Mouse (Mus musculus) forebrain, embryonic 10.5 days (tissue): ENCODE data around the gene Rbm47. TPM values are rescaled to one million over a fixed set of nuclear protein-coding genes. Genes with fewer than 3 reads are reported as not detected.
A peak's percentile ranks its signal among the peaks of the same experiment; 100 is the strongest.
"Not testable (repeated sequence)": the region's sequence is repeated elsewhere in the genome, so short reads cannot be mapped to it uniquely, and the experiment has no call there.

ENCODE experiments used
- DNase-seq: peaks from one replicate; pipeline ENCODE4 v3.0.0-alpha.2; 2017; ENCODE audit warnings: low spot score; ENCODE audit errors: extremely low spot score
- H3K27ac ChIP-seq: fragments of 300-500 bp; sonication (generic); 2 replicates; pipeline ENCODE4 v1.5.1; 2016; ENCODE audit warnings: mild to moderate bottlenecking
- H3K27me3 ChIP-seq: fragments of 300-500 bp; sonication (generic); 2 replicates; pipeline ENCODE4 v1.6.1; 2016; ENCODE audit warnings: mild to moderate bottlenecking; ENCODE audit not compliant: poor library complexity, severe bottlenecking
- H3K36me3 ChIP-seq: fragments of 300-500 bp; sonication (generic); replicated peaks from 2 replicates; pipeline ENCODE4 v1.6.1; 2016; ENCODE audit warnings: mild to moderate bottlenecking, moderate library complexity
- H3K4me1 ChIP-seq: fragments of 300-500 bp; sonication (generic); 2 replicates; pipeline ENCODE4 v1.6.1; 2016
- H3K4me3 ChIP-seq: fragments of 300-500 bp; sonication (generic); 2 replicates; pipeline ENCODE4 v1.5.1; 2016; ENCODE audit warnings: mild to moderate bottlenecking, moderate library complexity
- H3K9me3 ChIP-seq: fragments of 300-500 bp; sonication (generic); 2 replicates; pipeline ENCODE4 v1.6.1; 2016; ENCODE audit warnings: mild to moderate bottlenecking, moderate library complexity
- WGBS: fragments of 180-500 bp; shearing (Covaris S2); methylation state at CpG from one replicate; pipeline ENCODE4 v1.1.7; 2016; 5-methylcytosine and 5-hydroxymethylcytosine counted together
- polyA plus RNA-seq: library from polyadenylated mRNA; unstranded; fragments of >200 nt; fragmentation: Nextera tagmentation; extraction: Ambion mirVana; gene quantifications from 2 replicates; pipeline ENCODE4 v1.2.1, GENCODE M21; 2016

Rbm47 gene
- polyA plus RNA-seq, 1 experiment from 2014 or later: 3.4 TPM

DNA sequence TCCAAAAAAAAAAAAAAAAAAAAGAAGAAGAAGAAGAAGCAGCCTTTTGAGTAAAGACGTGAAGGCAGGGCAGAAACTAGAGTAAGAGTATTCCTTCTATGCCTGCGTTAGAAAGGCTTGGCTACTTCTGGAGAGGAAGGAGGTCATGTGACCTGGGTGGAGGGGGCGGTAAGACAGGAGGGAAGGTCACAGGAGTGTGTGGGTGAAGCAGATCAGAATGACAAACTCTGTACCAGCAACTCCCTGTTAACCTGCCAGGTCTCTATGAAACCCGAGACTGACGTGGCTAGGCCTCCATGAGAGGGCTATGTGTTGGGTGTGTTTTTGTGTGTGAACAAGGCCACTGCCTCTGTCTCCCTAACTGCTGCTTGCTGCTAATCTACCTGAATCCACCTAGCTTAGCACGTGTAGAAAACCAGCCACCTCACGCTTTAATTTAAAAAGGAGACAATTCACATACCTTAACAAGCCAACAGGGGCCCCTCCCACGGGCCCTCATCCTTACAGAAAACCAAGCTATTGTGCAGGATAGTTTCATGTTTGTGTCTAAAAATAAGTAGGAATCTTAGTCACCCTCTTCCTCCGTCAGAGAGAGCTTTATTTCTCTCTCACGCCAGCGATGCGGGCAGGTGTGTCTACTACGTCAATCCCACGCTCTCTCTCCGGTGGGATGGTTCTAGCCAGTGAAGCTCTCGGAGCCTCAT lies 17.7 kb upstream of the Rbm47 start:
- Histone ChIP-seq H3K4me3 (no peak overlapping the region), H3K4me1 (no peaks in the 10 kb centered on the region), H3K9me3 (no peaks in the 10 kb centered on the region), H3K36me3 (no peaks in the 10 kb centered on the region), H3K27me3 (no peaks in the 10 kb centered on the region), H3K27ac (no peak overlapping the region)
- no peak for DNase-seq
- WGBS: 85% methylated on average over 16 of the region's 16 CpGs

DNA sequence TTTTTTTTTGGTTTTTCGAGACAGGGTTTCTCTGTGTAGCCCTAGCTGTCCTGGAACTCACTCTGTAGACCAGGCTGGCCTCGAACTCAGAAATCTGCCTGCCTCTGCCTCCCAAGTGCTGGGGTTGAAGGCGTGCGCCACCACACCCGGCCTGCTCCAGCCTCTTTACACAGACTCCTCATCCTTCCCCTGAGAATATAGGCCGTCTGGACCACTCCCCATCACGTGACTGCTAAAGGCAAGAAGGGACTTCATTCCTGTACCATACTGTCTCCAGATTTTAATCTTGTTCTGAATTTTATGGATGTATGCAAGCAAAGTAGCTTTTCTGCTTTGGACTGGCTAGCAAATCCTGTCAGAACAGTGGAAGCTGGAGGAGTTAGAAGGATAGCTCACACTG lies 15.7 kb upstream of the Rbm47 start:
- not testable (repeated sequence) for H3K27ac ChIP-seq, H3K27me3 ChIP-seq, DNase-seq, H3K36me3 ChIP-seq, H3K9me3 ChIP-seq, H3K4me1 ChIP-seq, H3K4me3 ChIP-seq
- 92% methylated on average over 6 of the region's 7 CpGs for WGBS

DNA sequence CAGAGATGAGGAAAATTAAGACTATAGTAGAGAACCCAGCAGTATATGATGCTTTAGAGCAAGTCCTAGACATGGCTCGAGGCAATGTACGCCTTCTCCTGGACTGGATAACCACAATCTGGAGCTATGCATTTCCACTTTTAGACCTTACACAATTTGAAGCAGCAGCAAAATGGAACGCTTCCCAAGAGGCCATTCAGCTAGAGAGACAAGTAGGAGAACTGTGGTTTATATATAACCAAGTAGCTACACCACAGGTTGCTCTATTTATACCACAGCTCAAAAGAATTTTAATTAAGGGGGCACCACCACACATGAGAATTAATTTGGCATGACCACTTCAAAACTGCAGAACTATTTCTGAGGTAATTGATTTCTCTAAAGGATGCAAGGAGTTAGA lies 9.2 kb upstream of the Rbm47 start:
- no peaks in the 10 kb centered on the region for H3K36me3 ChIP-seq
- H3K4me3 ChIP-seq: no peak overlapping the region
- DNase-seq: no peak
- 86% methylated on average over 3 of the region's 3 CpGs for WGBS
- H3K4me1 ChIP-seq: no peaks in the 10 kb centered on the region
- no peaks in the 10 kb centered on the region for H3K27me3 ChIP-seq
- no peak overlapping the region for H3K27ac ChIP-seq
- H3K9me3 ChIP-seq: no peaks in the 10 kb centered on the region

DNA sequence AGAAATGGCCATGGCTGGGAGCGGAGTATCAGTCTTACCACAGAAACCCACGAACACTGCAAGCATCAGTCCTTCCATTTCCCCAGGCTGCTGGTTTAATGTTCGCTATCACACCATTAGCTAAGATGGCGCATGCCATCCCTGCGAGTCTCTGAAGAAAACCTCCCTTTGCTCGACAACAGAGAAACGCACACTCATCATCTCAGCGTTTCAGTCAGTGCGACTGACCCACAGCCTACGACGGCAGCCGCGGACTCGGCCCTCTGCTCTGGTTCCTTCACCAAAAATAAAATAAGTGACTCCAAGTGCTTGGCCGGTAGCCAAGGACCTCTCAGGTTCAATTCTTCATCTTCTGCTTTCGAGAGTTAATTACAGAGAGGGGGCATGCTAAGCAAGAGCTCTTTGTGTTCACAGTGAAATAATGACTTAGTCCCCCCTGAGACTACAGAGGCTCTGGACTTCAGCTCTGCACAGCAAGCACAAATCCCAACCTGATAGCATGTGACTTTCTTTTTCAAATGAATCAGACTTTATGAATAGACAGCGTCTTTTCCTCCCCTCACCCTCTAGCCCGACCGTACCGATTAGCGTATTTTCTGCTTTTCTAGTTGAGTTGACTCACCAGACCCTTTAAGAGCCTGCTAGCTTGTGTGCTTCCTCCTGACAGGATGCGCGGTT lies 1.4 kb upstream of the Rbm47 start:
- peaks cover 19% of the 10 kb centered on the region for H3K4me1 ChIP-seq
- no peaks in the 10 kb centered on the region for H3K9me3 ChIP-seq
- no peaks in the 10 kb centered on the region for H3K36me3 ChIP-seq
- DNase-seq: no peak
- WGBS: 87% methylated on average over 23 of the region's 23 CpGs
- no peak overlapping the region for H3K4me3 ChIP-seq
- peak overlapping the region; percentile 53; the same call in 1 of the 2 replicates for H3K27ac ChIP-seq
- H3K27me3 ChIP-seq: no peaks in the 10 kb centered on the region

DNA sequence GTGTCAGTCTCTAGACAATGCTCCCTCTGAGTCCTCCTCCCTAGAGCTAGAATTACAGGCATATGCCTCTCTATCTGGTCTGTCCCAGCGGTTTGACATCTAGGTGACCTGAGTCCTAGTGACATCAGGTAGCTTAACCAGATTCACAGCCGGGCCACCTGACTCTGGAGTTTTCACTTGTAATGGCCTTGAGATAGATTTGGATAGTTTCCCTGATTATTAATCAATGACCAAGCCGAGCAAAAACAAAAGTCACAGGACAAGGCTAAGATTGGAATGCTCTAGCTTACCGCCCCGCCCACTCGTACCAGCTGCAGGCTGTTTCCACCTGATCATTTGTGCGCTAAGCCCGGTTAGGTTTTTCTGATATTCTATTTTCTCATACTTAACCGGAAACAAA lies 2.3 kb downstream of the Rbm47 start:
- no peaks in the 10 kb centered on the region for H3K9me3 ChIP-seq
- H3K36me3 ChIP-seq: no peaks in the 10 kb centered on the region
- no peak overlapping the region for H3K4me3 ChIP-seq
- peaks cover 24% of the 10 kb centered on the region for H3K4me1 ChIP-seq
- 88% methylated on average over 9 of the region's 9 CpGs for WGBS
- no peak for DNase-seq
- H3K27me3 ChIP-seq: no peaks in the 10 kb centered on the region
- no peak overlapping the region for H3K27ac ChIP-seq

DNA sequence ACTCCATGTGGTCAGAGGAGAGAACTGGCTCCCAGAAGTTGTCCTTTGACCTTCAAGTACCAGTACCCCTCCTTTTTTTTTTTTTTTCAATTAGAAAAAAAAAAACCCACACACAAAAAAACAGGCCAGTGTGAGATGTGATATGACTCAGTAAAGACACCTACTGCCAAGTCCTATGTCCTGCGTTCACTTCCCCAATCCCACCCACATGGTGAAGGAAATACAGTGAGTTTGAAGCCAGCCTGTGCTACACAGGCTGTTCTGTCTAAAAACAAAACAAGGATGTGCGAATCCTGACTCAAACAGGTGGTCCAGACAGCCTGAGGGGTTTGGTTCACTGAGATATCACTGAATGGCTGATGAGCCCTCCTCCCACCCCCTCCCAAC lies 3.8 kb downstream of the Rbm47 start:
- 82% methylated on average over 2 of the region's 2 CpGs for WGBS
- Histone ChIP-seq H3K4me3 (no peak overlapping the region), H3K27me3 (no peaks in the 10 kb centered on the region), H3K36me3 (no peaks in the 10 kb centered on the region), H3K4me1 (peaks cover 12% of the 10 kb centered on the region), H3K9me3 (no peaks in the 10 kb centered on the region), H3K27ac (no peak overlapping the region)
- no peak for DNase-seq

DNA sequence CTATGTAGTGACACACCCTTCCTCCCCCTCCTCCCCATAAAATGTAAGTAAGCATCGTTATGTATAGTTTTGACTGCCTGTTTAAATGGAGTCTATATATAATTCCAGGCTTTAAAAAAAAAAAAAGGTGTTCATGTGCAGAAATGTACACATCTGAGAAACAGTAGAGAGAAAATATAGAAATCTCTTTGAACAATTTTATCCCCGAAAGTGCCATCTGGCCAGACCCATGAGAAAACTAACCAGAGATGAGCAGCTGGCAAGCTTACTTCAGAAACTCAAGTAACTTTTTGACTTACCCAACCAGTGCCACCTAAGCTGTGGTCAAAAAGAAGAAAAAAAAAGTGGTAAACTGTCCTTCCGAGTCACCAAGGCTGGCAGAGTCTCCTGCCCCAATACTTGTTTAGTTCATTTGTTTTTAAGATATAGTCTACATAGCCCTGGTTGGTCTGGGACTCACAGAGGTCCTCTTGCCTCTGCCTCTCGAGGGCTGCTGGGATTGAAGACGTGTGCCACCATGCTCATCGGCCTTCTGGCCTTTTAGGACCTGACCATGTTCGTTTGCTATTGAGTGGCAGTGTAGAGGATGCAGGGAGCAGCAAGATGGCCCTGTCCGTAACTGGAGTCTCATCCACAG lies 4.3 kb downstream of the Rbm47 start:
- Histone ChIP-seq H3K27ac (no peak overlapping the region), H3K4me3 (no peak overlapping the region), H3K9me3 (no peaks in the 10 kb centered on the region), H3K27me3 (no peaks in the 10 kb centered on the region), H3K36me3 (no peaks in the 10 kb centered on the region), H3K4me1 (peaks cover 10% of the 10 kb centered on the region; the same call in 1 of the 2 replicates)
- WGBS: 90% methylated on average over 8 of the region's 8 CpGs
- DNase-seq: no peak

DNA sequence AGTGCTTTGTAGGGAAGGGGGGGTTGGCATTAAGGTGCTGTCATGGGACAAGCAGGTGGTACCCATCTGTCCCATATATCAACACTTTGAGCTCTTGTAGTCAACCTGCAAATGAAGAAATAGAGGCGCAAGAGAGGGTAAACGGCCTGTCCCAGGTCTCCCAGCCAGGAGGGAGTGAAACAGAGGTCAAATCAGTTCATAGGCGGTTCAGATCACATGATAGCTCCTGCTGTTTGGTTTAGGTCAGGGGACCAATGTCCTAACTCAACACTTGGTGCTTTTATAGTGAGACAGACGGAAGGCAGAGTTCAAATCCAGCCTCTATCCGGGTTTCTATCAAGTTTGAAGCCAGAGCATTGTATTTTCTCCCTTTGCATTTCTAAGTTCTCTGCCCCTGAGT lies 6.0 kb downstream of the Rbm47 start:
- no peaks in the 10 kb centered on the region for H3K9me3 ChIP-seq
- DNase-seq: no peak
- H3K4me3 ChIP-seq: no peak overlapping the region
- H3K4me1 ChIP-seq: peaks cover 10% of the 10 kb centered on the region; the same call in 1 of the 2 replicates
- WGBS: 84% methylated on average over 5 of the region's 5 CpGs
- H3K36me3 ChIP-seq: no peaks in the 10 kb centered on the region
- no peak overlapping the region for H3K27ac ChIP-seq
- no peaks in the 10 kb centered on the region for H3K27me3 ChIP-seq

DNA sequence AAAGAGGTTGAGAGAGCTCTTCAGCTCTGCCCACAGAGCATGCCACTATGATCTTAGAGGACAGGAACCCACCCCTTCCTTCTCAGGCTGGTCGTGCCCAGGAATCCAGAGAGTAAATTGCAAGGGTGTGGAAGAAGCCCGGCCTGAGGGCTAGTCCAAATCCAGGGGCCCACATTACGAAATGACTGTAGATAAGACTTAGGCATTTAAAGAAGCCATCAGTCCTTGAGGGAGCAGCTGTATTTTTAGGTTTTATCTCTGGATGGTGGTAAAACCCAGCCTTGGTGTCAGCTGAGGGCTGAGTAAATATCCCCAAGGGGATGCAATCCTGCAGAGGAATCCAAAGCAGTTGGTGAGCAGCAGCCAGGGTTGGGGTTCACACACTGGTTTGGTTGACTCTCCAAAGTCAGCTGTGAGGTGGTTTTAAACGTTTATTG lies 6.7 kb downstream of the Rbm47 start:
- Histone ChIP-seq H3K9me3 (no peaks in the 10 kb centered on the region), H3K27me3 (no peaks in the 10 kb centered on the region), H3K27ac (no peak overlapping the region), H3K4me1 (peaks cover 9% of the 10 kb centered on the region; the same call in 1 of the 2 replicates), H3K4me3 (no peak overlapping the region), H3K36me3 (no peaks in the 10 kb centered on the region)
- 71% methylated on average over 4 of the region's 4 CpGs for WGBS
- DNase-seq: no peak

DNA sequence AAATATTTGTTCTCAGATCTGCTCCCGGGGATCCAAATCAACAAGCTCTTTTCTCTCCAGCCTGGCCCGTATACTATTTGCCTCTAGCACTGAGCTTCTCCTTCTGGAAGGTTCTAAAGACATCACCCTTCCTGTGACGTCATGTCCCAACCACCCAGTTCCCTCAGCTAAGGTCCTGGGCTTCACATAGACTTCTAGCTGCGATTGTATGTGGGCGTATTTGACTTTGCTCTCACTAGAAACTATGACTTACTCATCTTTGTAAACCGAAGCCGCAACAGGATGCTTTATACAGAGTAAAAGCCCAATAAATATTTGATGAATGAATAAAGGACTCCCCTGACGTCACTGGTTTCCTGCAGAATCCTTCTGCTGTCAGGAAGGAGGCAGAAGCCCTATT lies 7.2 kb downstream of the Rbm47 start:
- Histone ChIP-seq H3K9me3 (no peaks in the 10 kb centered on the region), H3K4me3 (no peak overlapping the region), H3K4me1 (peaks cover 7% of the 10 kb centered on the region), H3K27me3 (no peaks in the 10 kb centered on the region), H3K36me3 (no peaks in the 10 kb centered on the region), H3K27ac (no peak overlapping the region)
- WGBS: 94% methylated on average over 8 of the region's 8 CpGs
- DNase-seq: no peak

DNA sequence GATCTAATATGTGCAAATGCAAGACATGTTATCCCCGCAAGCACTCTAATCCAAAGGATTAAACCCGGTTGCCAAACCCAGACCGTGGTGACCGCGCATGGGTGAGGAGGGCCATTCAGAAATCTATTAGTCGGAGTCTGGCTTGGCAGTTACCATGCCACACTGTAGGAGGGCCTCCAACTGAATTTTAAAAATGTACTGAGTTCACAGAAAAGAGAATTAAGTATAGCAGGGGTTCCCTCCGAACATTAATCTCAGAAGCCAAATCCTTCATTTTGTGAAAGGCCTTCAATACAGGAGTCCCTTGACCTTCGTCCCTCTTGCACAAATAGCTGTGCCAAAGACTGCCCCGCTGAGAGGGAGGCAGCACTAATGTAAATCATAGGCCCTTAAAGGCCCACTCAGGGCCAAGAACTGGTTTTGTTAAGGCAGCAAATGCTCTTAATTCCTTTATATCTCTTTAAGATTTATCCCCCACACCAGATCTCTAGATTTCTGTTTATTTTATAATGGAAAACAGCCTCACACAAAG lies 16.4 kb downstream of the Rbm47 start:
- peaks cover 35% of the 10 kb centered on the region for H3K27me3 ChIP-seq
- H3K9me3 ChIP-seq: no peaks in the 10 kb centered on the region
- H3K36me3 ChIP-seq: no peaks in the 10 kb centered on the region
- H3K4me1 ChIP-seq: peaks cover 16% of the 10 kb centered on the region
- H3K27ac ChIP-seq: no peak overlapping the region
- no peak overlapping the region for H3K4me3 ChIP-seq
- 70% methylated on average over 9 of the region's 9 CpGs for WGBS
- DNase-seq: no peak

DNA sequence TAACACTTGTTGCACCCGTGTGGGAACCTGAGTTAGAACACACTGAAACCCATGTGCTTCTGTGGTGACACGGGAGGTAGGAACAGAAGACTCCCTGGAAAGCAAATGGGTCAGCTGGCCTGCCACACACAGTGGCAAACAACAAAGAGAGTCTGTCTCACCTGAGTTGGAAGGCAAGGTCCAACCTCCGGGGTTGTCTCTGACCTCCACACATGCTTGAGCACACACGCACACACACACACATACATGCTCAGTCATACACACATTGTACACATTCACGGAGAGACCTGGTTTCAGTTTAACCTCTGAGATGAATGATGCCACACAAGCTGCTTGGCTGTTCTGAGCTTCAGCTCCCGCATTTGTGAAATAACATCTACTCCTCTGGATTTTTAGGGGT lies 18.3 kb downstream of the Rbm47 start:
- H3K4me3 ChIP-seq: no peak overlapping the region
- no peak overlapping the region for H3K27ac ChIP-seq
- DNase-seq: no peak
- peaks cover 54% of the 10 kb centered on the region for H3K27me3 ChIP-seq
- H3K9me3 ChIP-seq: no peaks in the 10 kb centered on the region
- peaks cover 30% of the 10 kb centered on the region for H3K4me1 ChIP-seq
- H3K36me3 ChIP-seq: no peaks in the 10 kb centered on the region
- 93% methylated on average over 6 of the region's 6 CpGs for WGBS

DNA sequence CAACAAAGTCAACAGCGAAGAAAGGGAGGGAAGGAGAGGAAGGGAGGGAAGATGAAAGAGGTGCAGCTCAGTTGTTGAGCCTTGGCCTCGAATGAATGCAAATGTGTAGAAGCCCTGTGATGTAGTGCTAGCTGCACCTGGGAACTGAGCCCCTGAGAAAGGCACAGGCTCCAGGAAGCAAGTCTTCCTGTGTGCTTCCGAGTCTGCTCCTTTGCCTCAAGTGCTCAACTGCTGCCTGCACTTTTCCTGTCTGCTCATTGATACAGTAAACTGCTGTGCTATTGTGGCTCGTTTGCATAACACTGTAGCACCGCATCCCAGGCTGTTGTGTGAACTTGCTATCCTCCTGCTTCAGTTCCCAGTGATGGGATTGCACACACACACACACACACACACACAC lies 19.4 kb downstream of the Rbm47 start:
- Histone ChIP-seq H3K4me1 (peaks cover 31% of the 10 kb centered on the region), H3K36me3 (no peaks in the 10 kb centered on the region), H3K27me3 (peaks cover 65% of the 10 kb centered on the region), H3K9me3 (no peaks in the 10 kb centered on the region), H3K4me3 (no peak overlapping the region), H3K27ac (no peak overlapping the region)
- 46% methylated on average over 5 of the region's 5 CpGs for WGBS
- no peak for DNase-seq
